Mouse (Mus musculus) CH12.LX (cell line): ENCODE data around the gene Zbtb8b. TPM values are rescaled to one million over a fixed set of nuclear protein-coding genes. Genes with fewer than 3 reads are reported as not detected.

Source experiments
- DNase-seq: peaks from one replicate; pipeline ENCODE4 v3.0.0-alpha.2; 2013; ENCODE audit errors: extremely low read depth
- H3K27ac ChIP-seq: 2 replicates; pipeline ENCODE4 v1.5.1; 2012; ENCODE audit warnings: low read depth, mild to moderate bottlenecking, control low read depth, moderate library complexity; ENCODE audit not compliant: insufficient read depth
- H3K27me3 ChIP-seq: replicated peaks from 2 replicates; pipeline ENCODE3; 2012; ENCODE audit warnings: inconsistent platforms
- H3K36me3 ChIP-seq, 2 experiments: replicated peaks in 1 of 2; 2 replicates each; pipeline versions ENCODE3 to v1.6.1; 2012; ENCODE audit warnings: inconsistent platforms in 1 of 2, low read length in 1 of 2, mild to moderate bottlenecking in 1 of 2, mixed read lengths in 1 of 2, moderate library complexity in 1 of 2; ENCODE audit not compliant: control insufficient read depth in 1 of 2, insufficient read depth in 1 of 2
- H3K4me1 ChIP-seq, 2 experiments: 2 replicates each; pipeline ENCODE4 v1.6.1; 2012; ENCODE audit warnings: inconsistent platforms in 1 of 2, moderate library complexity in 1 of 2; ENCODE audit not compliant: insufficient read depth in 2 of 2, control insufficient read depth in 1 of 2
- H3K4me2 ChIP-seq: 2 replicates; pipeline ENCODE4 v1.6.1; 2012; ENCODE audit warnings: low read depth, mild to moderate bottlenecking, control low read depth; ENCODE audit not compliant: poor library complexity, insufficient read depth, severe bottlenecking
- H3K4me3 ChIP-seq, 3 experiments: fragments of 150-350 bp in 1 of 3; sonication (generic) in 1 of 3; replicated peaks in 1 of 3; 2 replicates each; pipeline versions ENCODE3 to v1.5.1; 2011 to 2012; ENCODE audit warnings: low read depth in 2 of 3, low read length in 2 of 3, mild to moderate bottlenecking in 2 of 3, moderate library complexity in 2 of 3, control low read depth in 1 of 3, improper control_type of control experiment in 1 of 3, inconsistent platforms in 1 of 3, mixed read lengths in 1 of 3; ENCODE audit not compliant: poor library complexity in 1 of 3
- H3K79me2 ChIP-seq: replicated peaks from 2 replicates; pipeline ENCODE4 v1.6.1; 2012; ENCODE audit warnings: mild to moderate bottlenecking, moderate library complexity; ENCODE audit not compliant: control insufficient read depth, poor library complexity, insufficient read depth, severe bottlenecking; ENCODE audit errors: extremely low read depth
- H3K9ac ChIP-seq: 2 replicates; pipeline ENCODE4 v1.6.1; 2012; ENCODE audit warnings: low read depth, mild to moderate bottlenecking, control low read depth, moderate library complexity; ENCODE audit not compliant: insufficient read depth
- H3K9me3 ChIP-seq: replicated peaks from 2 replicates; pipeline ENCODE3; 2012; ENCODE audit warnings: low read length, inconsistent platforms, mixed read lengths
- MXI1 ChIP-seq: IDR thresholded peaks from 2 replicates; pipeline ENCODE4 v1.6.1; 2011; ENCODE audit warnings: mild to moderate bottlenecking, low read depth, low read length, improper control_type of control experiment
- PAX5 ChIP-seq: IDR thresholded peaks from 2 replicates; pipeline ENCODE4 v1.6.1; 2012; ENCODE audit warnings: low read length, inconsistent platforms, mixed read lengths
- POLR2A ChIP-seq: IDR thresholded peaks from 2 replicates; pipeline ENCODE4 v1.6.1; 2011; ENCODE audit warnings: low read depth, mild to moderate bottlenecking, improper control_type of control experiment, low read length
- TCF12 ChIP-seq: IDR thresholded peaks from 2 replicates; pipeline ENCODE4 v1.6.1; 2014; ENCODE audit warnings: low read depth, mild to moderate bottlenecking, inconsistent platforms, low read length, improper control_type of control experiment
- UBTF ChIP-seq: IDR thresholded peaks from 2 replicates; pipeline ENCODE4 v1.6.1; 2012; ENCODE audit warnings: low read depth, mild to moderate bottlenecking, inconsistent platforms, low read length, improper control_type of control experiment, moderate library complexity
- dilution Hi-C: fragments of 300-500 bp; cut with MboI; formaldehyde crosslinking; loops from 2 replicates; pipeline ENCODE4 v1.14.3; 2020; ENCODE audit warnings: low sequenced_read_pairs; ENCODE audit not compliant: extremely low pct_unique_long_range_greater_than_20kb, extremely low pct_ligation_motif_present
- in situ Hi-C: fragments of 300-500 bp; cut with MboI; formaldehyde crosslinking; loops from 3 replicates; pipeline ENCODE4 v1.14.3; 2019; ENCODE audit warnings: low sequenced_read_pairs, low pct_ligation_motif_present, low pct_unique_long_range_greater_than_20kb, mixed read lengths
- polyA plus RNA-seq: library from polyadenylated mRNA; unstranded; fragments of >175 nt; gene quantifications from 2 replicates; pipeline ENCODE4 v1.2.1, GENCODE M21; 2012; ENCODE audit warnings: low read depth; ENCODE audit not compliant: insufficient read length
- total RNA-seq, 2 experiments: library from RNA; depleted of rRNA; stranded (reverse); fragments of 300-350 nt in 1 of 2; fragments of >200 nt in 1 of 2; gene quantifications; 2 replicates each; pipeline ENCODE4 v1.2.3; 2012 to 2014

Zbtb8b gene
- total and polyA plus RNA-seq, 3 experiments = 0.04 TPM; not detected in 2

GRCm38 (mm10) chr4:129379805-129380204 lies 60.8 kb downstream of the Zbtb8b start:
- no peak for DNase-seq
- Histone ChIP-seq H3K27ac (no peak overlapping the region), H3K9ac (no peak overlapping the region), H3K4me3 (no peak overlapping the region), H3K4me1 (peaks cover 0 to 6% of the 10 kb centered on the region in 2 experiments; a peak in 1 of 4 replicates), H3K36me3 (no peaks in the 10 kb centered on the region), H3K9me3 (peaks cover 10% of the 10 kb centered on the region), H3K4me2 (no peak overlapping the region), H3K79me2 (no peaks in the 10 kb centered on the region), H3K27me3 (peaks cover 40% of the 10 kb centered on the region)
- dilution Hi-C loops = no loop called here
- in situ Hi-C loops = no loop called here
- TF ChIP-seq MXI1 = no peak
- TF ChIP-seq PAX5 = no peak
- no peak for TF ChIP-seq TCF12

GRCm38 (mm10) chr4:129377601-129378390 lies 62.9 kb downstream of the Zbtb8b start, which contains the start of gene Zbtb8a:
Gene Zbtb8a (minus strand): TSS chr4:129378116.
- DNase-seq = no peak
- Histone ChIP-seq H3K27me3 (peaks cover 40% of the 10 kb centered on the region), H3K79me2 (no peaks in the 10 kb centered on the region), H3K4me2 (peak within 1 kb of the TSS; percentile 96), H3K9me3 (peaks cover 24% of the 10 kb centered on the region), H3K4me1 (peaks cover 0 to 6% of the 10 kb centered on the region in 2 experiments; a peak in 1 of 4 replicates), H3K27ac (no peak within 1 kb of the TSS), H3K4me3 (peak within 1 kb of the TSS; percentile 23 to 54 (median 38)), H3K9ac (peak within 1 kb of the TSS; percentile 27), H3K36me3 (no peaks in the 10 kb centered on the region)
- dilution Hi-C loops (no loop called here), in situ Hi-C loops (no loop called here)
- TF ChIP-seq UBTF (peak; percentile 32; the same call in 1 of the 2 replicates), POLR2A (no peak)

- Histone ChIP-seq H3K4me2 (peak overlapping the region; percentile 96), H3K4me3 (peak overlapping the region; percentile 23 to 54 (median 38)), H3K27me3 (peaks cover 40% of the 10 kb centered on the region), H3K9ac (peak overlapping the region; percentile 27), H3K4me1 (peaks cover 0 to 6% of the 10 kb centered on the region in 2 experiments; a peak in 1 of 4 replicates), H3K79me2 (no peaks in the 10 kb centered on the region), H3K36me3 (no peaks in the 10 kb centered on the region), H3K9me3 (peaks cover 24% of the 10 kb centered on the region), H3K27ac (no peak overlapping the region)
- no peak for TF ChIP-seq MXI1
- DNase-seq = no peak
- dilution Hi-C loops = no loop called here
- in situ Hi-C loops = no loop called here
Observed at GRCm38 (mm10) chr4:129376961-129377545, 63.6 kb downstream of the Zbtb8b start.
